Mouse (Mus musculus) layer of hippocampus, adult 8-10 months (tissue): ENCODE measurements around the gene Mettl8. TPM values are rescaled to one million over a fixed set of nuclear protein-coding genes. Genes with fewer than 3 reads are reported as not detected.

Source experiments
- DNase-seq, 2 experiments: peaks; one replicate each; pipeline ENCODE4 v3.0.0; 2022; ENCODE audit warnings: low spot score in 2 of 2
- total RNA-seq, 4 experiments: library from RNA; stranded (reverse); gene quantifications; 2 replicates each; pipeline ENCODE4 v1.2.4; 2022

Gene Mettl8
- total RNA-seq: 10 to 100 TPM; 13.1 to 21.5 (median 15.1) TPM

- peak; percentile 83 to 84 for DNase-seq
Observed at GRCm38 (mm10) chr2:71055300-71056114, at the start of gene Mettl8, which contains the start of gene Dcaf17. Gene Mettl8 (minus strand): TSS chr2:71055583. Gene Dcaf17 (plus strand): TSS chr2:71055328.

GRCm38 (mm10) chr2:71104696-71105095 is 49.3 kb upstream of the Mettl8 start:
- no peak for DNase-seq

GRCm38 (mm10) chr2:71103292-71103680 is 47.9 kb upstream of the Mettl8 start:
- no peak for DNase-seq

- no peak for DNase-seq
Observed at GRCm38 (mm10) chr2:71102621-71103291, 47.4 kb upstream of the Mettl8 start.

- DNase-seq: no peak
Observed at GRCm38 (mm10) chr2:71096170-71096569, 40.8 kb upstream of the Mettl8 start.

GRCm38 (mm10) chr2:71090660-71091445 is 35.5 kb upstream of the Mettl8 start:
- no peak for DNase-seq

GRCm38 (mm10) chr2:71089766-71090165 is 34.4 kb upstream of the Mettl8 start:
- no peak for DNase-seq

- DNase-seq: no peak
Observed at GRCm38 (mm10) chr2:71083454-71084193, 28.2 kb upstream of the Mettl8 start.

- DNase-seq: peak; percentile 51 to 64
Observed at GRCm38 (mm10) chr2:71082416-71082815, 27.0 kb upstream of the Mettl8 start.

- no peak for DNase-seq
Observed at GRCm38 (mm10) chr2:71073828-71074227, 18.4 kb upstream of the Mettl8 start.

- no peak for DNase-seq
Observed at GRCm38 (mm10) chr2:71073330-71073729, 17.9 kb upstream of the Mettl8 start.

GRCm38 (mm10) chr2:71071601-71072000 is 16.2 kb upstream of the Mettl8 start:
- no peak for DNase-seq

GRCm38 (mm10) chr2:71056115-71056835 is 892 bp upstream of the Mettl8 start:
- DNase-seq: no peak

- no peak for DNase-seq
Observed at GRCm38 (mm10) chr2:71054716-71055115, 667 bp downstream of the Mettl8 start.

- no peak for DNase-seq
Observed at GRCm38 (mm10) chr2:71050511-71050910, 4.9 kb downstream of the Mettl8 start.

GRCm38 (mm10) chr2:71048896-71049295 is 6.5 kb downstream of the Mettl8 start:
- DNase-seq: no peak

GRCm38 (mm10) chr2:71046751-71047320 is 8.5 kb downstream of the Mettl8 start:
- DNase-seq: no peak

- no peak for DNase-seq
Observed at GRCm38 (mm10) chr2:71046151-71046550, 9.2 kb downstream of the Mettl8 start.

GRCm38 (mm10) chr2:71039522-71040121 is 15.8 kb downstream of the Mettl8 start:
- peak; percentile 76 to 89 for DNase-seq

GRCm38 (mm10) chr2:71037447-71037846 is 17.9 kb downstream of the Mettl8 start:
- DNase-seq: no peak
